Mouse (Mus musculus) hindbrain, embryonic 13.5 days (tissue): ENCODE results near the gene Slc35f1. TPM values are rescaled to one million over a fixed set of nuclear protein-coding genes. Genes with fewer than 3 reads are reported as not detected.
"Not testable (repeated sequence)": the region's sequence is repeated elsewhere in the genome, so short reads cannot be mapped to it uniquely, and the experiment has no call there.

ENCODE experiments used
- ATAC-seq: fragments of 200-750 bp; cut with Nextera tagmentation; 2 replicates; pipeline ENCODE4 v1.8.0; 2017; ENCODE audit warnings: moderate TSS enrichment; ENCODE audit not compliant: low FRiP score
- H3K27ac ChIP-seq: fragments of 300-500 bp; sonication (generic); 2 replicates; pipeline ENCODE4 v1.5.1; 2015; ENCODE audit warnings: inconsistent platforms, mild to moderate bottlenecking, moderate library complexity
- H3K27me3 ChIP-seq: fragments of 300-500 bp; sonication (generic); 2 replicates; pipeline ENCODE4 v1.6.1; 2015; ENCODE audit warnings: mild to moderate bottlenecking, inconsistent platforms
- H3K36me3 ChIP-seq: fragments of 300-500 bp; sonication (generic); 2 replicates; pipeline ENCODE4 v1.6.1; 2015; ENCODE audit warnings: mild to moderate bottlenecking, inconsistent platforms
- H3K4me1 ChIP-seq: fragments of 300-500 bp; sonication (generic); replicated peaks from 2 replicates; pipeline ENCODE4 v1.6.1; 2015; ENCODE audit warnings: inconsistent platforms
- H3K4me2 ChIP-seq: fragments of 300-500 bp; sonication (generic); 2 replicates; pipeline ENCODE4 v1.6.1; 2015; ENCODE audit warnings: inconsistent platforms, mild to moderate bottlenecking, moderate library complexity
- H3K4me3 ChIP-seq: fragments of 300-500 bp; sonication (generic); 2 replicates; pipeline ENCODE4 v1.5.1; 2015; ENCODE audit warnings: mild to moderate bottlenecking, inconsistent platforms
- H3K9ac ChIP-seq: fragments of 300-500 bp; sonication (generic); 2 replicates; pipeline ENCODE4 v1.6.1; 2015; ENCODE audit warnings: mild to moderate bottlenecking, inconsistent platforms
- H3K9me3 ChIP-seq: fragments of 300-500 bp; sonication (generic); 2 replicates; pipeline ENCODE4 v1.6.1; 2016; ENCODE audit warnings: inconsistent platforms
- WGBS: fragments of 180-500 bp; shearing (Covaris S2); methylation state at CpG from one replicate; pipeline ENCODE4 v1.1.7; 2015; 5-methylcytosine and 5-hydroxymethylcytosine counted together
- polyA plus RNA-seq: library from polyadenylated mRNA; unstranded; fragments of >200 nt; fragmentation: Nextera tagmentation; extraction: Ambion mirVana; gene quantifications from 2 replicates; pipeline ENCODE4 v1.2.1, GENCODE M21; 2015

Gene Slc35f1
- polyA plus RNA-seq, 1 experiment from 2014 or later = 31.6 TPM

DNA sequence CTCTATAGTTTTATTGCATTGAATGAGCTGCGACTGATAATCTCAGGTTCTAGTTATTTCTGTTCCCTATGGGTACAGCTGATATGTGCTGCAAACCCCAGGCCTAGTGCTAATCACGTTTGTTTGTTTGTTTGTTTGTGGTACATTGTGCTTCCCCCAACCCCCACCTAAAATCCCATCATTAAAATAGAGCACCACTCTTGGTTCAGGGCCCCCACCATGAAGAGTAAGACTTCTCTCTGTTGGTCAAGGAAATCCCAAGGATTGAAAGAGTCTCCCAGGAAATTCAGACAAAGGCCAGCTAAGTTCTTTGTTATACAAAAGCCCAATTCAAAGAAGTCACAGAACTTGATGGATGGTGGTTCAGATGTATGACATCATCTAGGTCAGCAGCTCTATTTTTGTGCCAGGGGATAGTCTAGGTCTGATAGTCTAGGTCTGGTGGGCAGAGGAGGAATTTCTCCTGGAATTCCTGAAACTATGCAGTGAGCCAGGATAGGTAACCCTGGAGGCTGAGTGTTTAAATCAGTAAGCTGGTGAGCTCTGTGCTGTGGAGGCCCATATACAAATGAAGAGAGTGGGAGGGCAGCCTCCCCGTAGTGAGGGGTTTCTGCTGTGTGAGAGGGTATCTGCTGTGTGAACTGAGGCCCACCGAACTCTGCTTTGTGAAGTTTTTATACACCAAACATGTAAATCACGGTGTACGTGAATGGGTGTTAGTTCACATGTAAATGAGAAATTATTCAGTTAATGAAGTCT, 187.1 kb downstream of the Slc35f1 start:
- Histone ChIP-seq H3K27ac (peak overlapping the region; percentile 46), H3K4me1 (peaks cover 20% of the 10 kb centered on the region), H3K9ac (no peak overlapping the region), H3K4me2 (no peak overlapping the region), H3K27me3 (no peaks in the 10 kb centered on the region), H3K9me3 (no peaks in the 10 kb centered on the region), H3K4me3 (no peak overlapping the region), H3K36me3 (no peaks in the 10 kb centered on the region)
- WGBS = 28% methylated on average over 6 of the region's 6 CpGs
- peak; percentile 56 for ATAC-seq

DNA sequence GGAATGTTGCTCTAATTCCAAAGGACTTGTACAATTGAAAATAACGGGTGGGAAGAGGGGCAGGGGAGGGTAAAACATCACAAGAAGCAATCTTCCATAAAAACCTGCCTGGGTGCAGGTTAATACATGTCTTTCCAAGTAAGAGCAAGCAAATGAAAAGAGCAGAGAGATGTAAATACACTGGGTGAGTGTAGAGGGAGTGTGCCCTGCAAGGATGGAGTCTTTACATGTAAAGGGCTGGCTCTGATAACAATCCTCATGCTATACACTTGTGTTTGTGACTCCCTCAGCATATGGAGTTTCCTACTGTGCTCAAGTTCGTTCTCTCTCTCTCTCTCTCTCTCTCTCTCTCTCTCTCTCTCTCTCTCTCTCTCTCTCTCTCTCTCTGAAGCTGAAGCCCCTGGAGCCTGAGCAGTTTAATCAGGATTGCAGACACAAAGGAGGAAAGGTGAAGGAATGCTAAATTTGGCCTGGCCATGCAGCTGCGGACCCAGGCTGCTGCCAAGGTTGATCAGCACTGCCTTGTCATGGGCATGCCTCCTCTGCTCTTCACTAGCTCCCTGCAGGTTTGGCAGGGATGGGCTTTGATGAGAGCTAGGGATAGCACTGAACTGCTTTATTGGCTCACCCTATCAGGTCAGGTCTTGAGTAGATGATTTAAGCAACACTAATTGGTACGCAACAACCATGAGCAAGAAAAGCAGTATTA, 187.9 kb downstream of the Slc35f1 start:
- Histone ChIP-seq H3K27ac (peak overlapping the region; percentile 18), H3K4me1 (peaks cover 20% of the 10 kb centered on the region)
- 38% methylated on average over 4 of the region's 4 CpGs for WGBS

DNA sequence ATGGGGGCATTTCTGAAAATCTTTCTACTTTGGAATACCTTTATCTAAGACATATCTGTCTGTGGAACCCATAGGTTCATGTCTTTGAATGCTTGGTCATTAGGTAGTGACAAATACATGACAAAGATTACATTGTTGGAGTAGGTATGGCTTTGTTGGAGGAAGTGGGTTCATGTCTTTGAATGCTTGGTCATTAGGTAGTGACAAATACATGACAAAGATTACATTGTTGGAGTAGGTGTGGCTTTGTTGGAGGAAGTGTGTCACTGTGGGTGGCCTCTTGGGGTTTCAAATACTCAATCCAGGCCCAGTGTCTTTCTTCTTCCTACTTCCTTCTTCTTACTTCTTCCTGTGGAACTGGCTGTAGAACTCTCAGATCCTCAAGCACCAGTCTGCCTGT, 206.4 kb downstream of the Slc35f1 start:
- H3K9me3 ChIP-seq, H3K4me3 ChIP-seq, H3K4me1 ChIP-seq, H3K4me2 ChIP-seq, H3K27me3 ChIP-seq, ATAC-seq, H3K36me3 ChIP-seq, H3K27ac ChIP-seq, H3K9ac ChIP-seq: not testable (repeated sequence)

More for the DNA sequence above, 187.9 kb downstream of the Slc35f1 start:
- Histone ChIP-seq H3K4me3 (no peak overlapping the region), H3K4me2 (no peak overlapping the region), H3K9me3 (no peaks in the 10 kb centered on the region), H3K27me3 (no peaks in the 10 kb centered on the region), H3K36me3 (no peaks in the 10 kb centered on the region), H3K9ac (no peak overlapping the region)
- peak; percentile 44 for ATAC-seq

DNA sequence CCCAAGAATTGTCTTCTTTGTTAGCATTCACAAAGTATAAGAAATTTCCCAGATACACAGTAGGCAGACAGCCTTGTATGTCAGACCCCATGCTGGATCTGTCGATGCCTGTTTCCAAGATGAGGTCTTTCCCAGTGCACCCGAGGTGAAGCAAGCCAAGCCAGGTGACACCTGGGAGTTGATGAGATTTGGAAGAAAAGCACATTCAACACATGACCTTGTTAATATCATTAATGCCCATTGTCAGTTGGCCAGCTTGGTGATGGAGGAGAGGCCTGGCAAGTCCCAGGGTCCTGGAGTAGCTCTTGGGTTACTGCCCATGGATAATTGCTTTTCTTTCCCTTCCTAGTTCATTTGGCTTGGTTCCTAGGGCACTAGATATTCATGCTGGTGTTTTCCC, 214.6 kb downstream of the Slc35f1 start:
- Histone ChIP-seq H3K27me3 (no peaks in the 10 kb centered on the region), H3K4me2 (no peak overlapping the region), H3K4me3 (no peak overlapping the region), H3K36me3 (no peaks in the 10 kb centered on the region), H3K27ac (no peak overlapping the region), H3K9ac (no peak overlapping the region), H3K4me1 (no peaks in the 10 kb centered on the region), H3K9me3 (no peaks in the 10 kb centered on the region)
- no peak; the same call in 1 of the 2 replicates for ATAC-seq
- WGBS = 71% methylated on average over 2 of the region's 2 CpGs

DNA sequence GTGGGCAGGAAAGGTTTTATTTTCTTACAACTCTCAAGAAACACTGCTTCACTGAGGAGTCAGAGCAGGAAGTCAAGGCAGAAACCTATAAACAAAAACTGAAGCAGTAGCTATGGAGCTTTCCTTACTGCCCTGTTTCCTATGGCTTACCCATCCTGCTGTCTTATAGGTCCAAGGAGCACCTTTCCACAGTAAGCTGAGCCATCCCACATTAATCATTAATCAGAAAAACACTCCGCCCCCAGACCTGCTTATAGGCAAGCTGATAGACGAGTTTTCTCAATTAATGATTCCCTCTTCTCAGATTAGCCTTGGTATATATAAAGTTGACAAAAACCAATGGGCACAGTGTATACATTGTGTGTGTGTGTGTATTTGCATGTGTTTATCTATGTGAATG, 221.4 kb downstream of the Slc35f1 start:
- H3K4me2 ChIP-seq = no peak overlapping the region
- 76% methylated on average over 2 of the region's 2 CpGs for WGBS

DNA sequence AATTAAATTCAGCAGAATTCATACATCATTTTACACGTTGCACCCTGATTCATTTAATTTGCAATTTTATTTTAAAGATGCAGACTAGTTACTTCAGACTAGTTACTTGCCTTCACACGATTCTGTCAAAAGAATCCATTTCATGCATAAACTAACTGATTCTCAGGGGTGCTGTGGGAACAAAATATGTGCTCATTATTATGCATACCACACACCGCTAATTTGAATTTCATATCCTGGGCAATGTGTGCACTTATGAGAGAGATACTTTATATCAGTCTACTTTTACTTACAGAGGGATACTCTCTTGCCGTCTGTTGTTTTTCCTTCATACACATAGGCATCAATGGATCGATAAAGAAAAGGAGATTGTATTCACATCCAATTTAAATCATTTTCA, 228.4 kb downstream of the Slc35f1 start:
- Histone ChIP-seq H3K4me1 (peaks cover 6% of the 10 kb centered on the region; the same call in 1 of the 2 replicates), H3K4me2 (no peak overlapping the region), H3K4me3 (no peak overlapping the region), H3K36me3 (no peaks in the 10 kb centered on the region), H3K9ac (no peak overlapping the region), H3K27me3 (no peaks in the 10 kb centered on the region), H3K9me3 (no peaks in the 10 kb centered on the region), H3K27ac (no peak overlapping the region)
- WGBS = 46% methylated on average over 5 of the region's 5 CpGs
- ATAC-seq = 0 out of 2 replicates have a peak, but pooled peaks have one; percentile 49

More for the DNA sequence above, 221.4 kb downstream of the Slc35f1 start:
- Histone ChIP-seq H3K27me3 (no peaks in the 10 kb centered on the region), H3K4me3 (no peak overlapping the region), H3K4me1 (no peaks in the 10 kb centered on the region), H3K9me3 (no peaks in the 10 kb centered on the region), H3K36me3 (no peaks in the 10 kb centered on the region), H3K9ac (no peak overlapping the region), H3K27ac (no peak overlapping the region)
- no peak for ATAC-seq

DNA sequence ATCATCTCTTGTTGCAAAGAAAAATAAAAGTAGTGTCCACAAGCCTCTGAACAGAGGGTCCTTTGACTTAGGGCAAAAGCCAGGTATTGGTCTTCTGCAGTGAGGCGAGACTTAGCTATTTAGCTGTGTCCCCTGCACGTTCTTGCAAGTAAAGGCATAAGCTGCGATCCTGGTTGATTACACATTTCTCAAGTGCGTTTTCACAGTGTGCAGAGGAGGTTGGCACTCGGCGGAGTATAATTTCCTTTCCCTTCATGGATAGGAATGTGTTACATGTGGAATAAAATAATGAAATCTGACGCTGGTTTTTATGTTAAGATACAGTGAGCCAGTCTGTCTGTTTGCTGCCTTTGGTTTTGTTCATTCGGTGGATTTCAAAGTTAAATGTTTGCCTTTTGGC, 232.8 kb downstream of the Slc35f1 start:
- no peak overlapping the region for H3K9ac ChIP-seq
- H3K27me3 ChIP-seq = no peaks in the 10 kb centered on the region
- H3K36me3 ChIP-seq = no peaks in the 10 kb centered on the region
- WGBS = 80% methylated on average over 8 of the region's 8 CpGs
- no peak for ATAC-seq
- H3K4me3 ChIP-seq = no peak overlapping the region
- H3K4me2 ChIP-seq = no peak overlapping the region
- no peaks in the 10 kb centered on the region for H3K9me3 ChIP-seq
- H3K27ac ChIP-seq = no peak overlapping the region
- peaks cover 3% of the 10 kb centered on the region; the same call in 1 of the 2 replicates for H3K4me1 ChIP-seq

DNA sequence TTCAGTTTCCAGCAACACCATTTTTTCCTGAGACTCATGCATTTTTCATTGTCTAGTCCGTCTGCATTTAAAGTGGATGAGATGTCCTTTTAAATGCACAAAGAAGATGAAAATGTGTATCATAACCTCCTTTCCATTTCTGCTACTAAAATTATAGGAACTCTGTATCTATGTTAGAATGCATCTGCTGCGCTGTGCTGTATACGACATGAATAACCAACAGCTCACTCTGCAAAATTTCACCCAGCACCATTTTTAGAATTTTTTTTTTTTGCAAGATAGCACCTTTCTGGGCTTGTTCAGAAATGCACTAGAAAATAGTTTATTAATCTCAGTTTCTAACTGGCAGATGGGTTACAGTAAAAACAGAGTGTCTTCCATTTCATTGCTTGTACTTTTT, 236.0 kb downstream of the Slc35f1 start:
- H3K4me2 ChIP-seq = no peak overlapping the region
- no peaks in the 10 kb centered on the region for H3K4me1 ChIP-seq
- H3K27me3 ChIP-seq = no peaks in the 10 kb centered on the region
- no peaks in the 10 kb centered on the region for H3K36me3 ChIP-seq
- no peak overlapping the region for H3K4me3 ChIP-seq
- no peaks in the 10 kb centered on the region for H3K9me3 ChIP-seq
- no peak overlapping the region for H3K9ac ChIP-seq
- WGBS = 72% methylated on average over 3 of the region's 3 CpGs
- no peak for ATAC-seq
- no peak overlapping the region for H3K27ac ChIP-seq

DNA sequence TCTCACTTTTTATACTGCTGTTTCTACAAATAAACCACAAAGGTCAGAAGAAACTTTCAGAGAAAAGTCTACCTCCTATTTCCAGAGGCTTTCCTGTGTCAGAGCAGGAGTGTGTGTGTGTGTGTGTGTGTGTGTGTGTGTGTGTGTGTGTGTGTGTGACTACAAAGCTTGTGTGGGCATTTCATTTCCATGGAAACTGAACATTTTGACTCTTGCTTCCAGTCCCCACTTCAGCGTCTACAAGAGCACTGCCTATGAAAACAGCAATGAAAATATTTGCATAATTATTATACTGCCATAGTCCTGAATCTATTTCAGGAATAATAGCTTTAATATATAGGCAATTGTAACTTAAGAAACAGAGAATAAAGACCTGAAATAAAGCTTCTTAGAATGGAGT, 241.8 kb downstream of the Slc35f1 start:
- no peaks in the 10 kb centered on the region for H3K27me3 ChIP-seq
- no peak overlapping the region for H3K9ac ChIP-seq
- no peak overlapping the region for H3K4me2 ChIP-seq
- H3K27ac ChIP-seq = no peak overlapping the region
- H3K36me3 ChIP-seq = no peaks in the 10 kb centered on the region
- ATAC-seq = no peak
- H3K4me3 ChIP-seq = no peak overlapping the region
- 35% methylated on average over 1 of the region's 1 CpGs for WGBS
- H3K9me3 ChIP-seq = no peaks in the 10 kb centered on the region
- no peaks in the 10 kb centered on the region for H3K4me1 ChIP-seq

DNA sequence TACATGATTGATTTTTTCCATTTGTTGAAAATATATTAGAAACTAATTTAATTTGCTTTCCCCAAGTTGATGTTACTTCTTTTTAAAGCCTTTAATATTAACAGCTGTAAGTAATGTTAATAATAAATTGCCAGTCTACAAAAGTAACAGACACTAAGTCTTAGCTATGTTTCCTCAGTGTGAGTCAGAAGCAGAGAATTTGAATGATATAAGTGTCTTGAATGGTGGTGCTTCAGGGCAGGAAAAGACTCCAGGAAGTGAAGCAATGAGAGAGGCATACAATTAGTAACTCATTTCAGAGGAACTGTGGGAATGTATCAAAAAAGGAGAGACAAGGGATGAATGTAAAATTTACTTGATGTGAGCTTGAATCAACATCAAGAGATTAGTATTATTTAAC, 244.3 kb downstream of the Slc35f1 start:
- H3K9me3 ChIP-seq = no peaks in the 10 kb centered on the region
- ATAC-seq = no peak
- H3K4me1 ChIP-seq = no peaks in the 10 kb centered on the region
- H3K27ac ChIP-seq = no peak overlapping the region
- H3K36me3 ChIP-seq = no peaks in the 10 kb centered on the region
- no peak overlapping the region for H3K4me3 ChIP-seq
- H3K9ac ChIP-seq = no peak overlapping the region
- H3K4me2 ChIP-seq = no peak overlapping the region
- H3K27me3 ChIP-seq = no peaks in the 10 kb centered on the region

DNA sequence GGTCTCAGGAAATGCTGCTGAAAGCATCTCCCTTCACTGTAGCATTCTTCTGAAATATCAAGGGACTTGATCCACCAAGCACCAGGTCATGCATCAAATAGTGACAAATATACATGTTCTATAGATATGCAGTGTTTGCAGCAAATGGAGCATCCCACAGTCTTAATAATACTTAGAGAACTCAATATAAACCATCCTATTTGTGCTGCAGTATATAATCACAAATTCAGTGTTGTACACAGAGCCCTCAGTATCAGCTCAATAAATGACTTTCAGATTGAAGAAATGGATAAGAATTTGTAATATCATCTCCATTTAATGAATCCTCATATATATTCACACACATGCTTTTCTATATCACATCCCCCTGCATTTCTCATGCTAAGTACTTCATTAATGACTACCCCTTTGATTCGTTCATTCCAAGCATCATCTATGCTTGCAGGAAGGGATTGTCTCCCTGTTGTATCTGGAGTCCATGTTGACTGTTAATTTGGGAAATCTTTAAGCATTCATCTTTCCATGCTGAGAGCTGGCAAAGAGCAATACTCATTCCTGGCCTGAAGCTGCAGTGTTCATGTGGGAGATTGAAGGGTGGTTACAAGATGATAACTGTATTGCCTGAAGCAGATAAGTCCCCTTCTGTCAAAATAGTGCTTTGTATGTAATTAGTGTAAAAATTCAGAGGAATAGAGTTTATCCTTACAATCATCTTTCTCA, 249.9 kb downstream of the Slc35f1 start:
- no peak overlapping the region for H3K4me2 ChIP-seq
- peak; percentile 86 for ATAC-seq
- H3K4me3 ChIP-seq = no peak overlapping the region
- no peak overlapping the region for H3K9ac ChIP-seq
- H3K4me1 ChIP-seq = peaks cover 11% of the 10 kb centered on the region
- no peaks in the 10 kb centered on the region for H3K36me3 ChIP-seq
- 55% methylated on average over 1 of the region's 1 CpGs for WGBS
- H3K27ac ChIP-seq = peak overlapping the region; percentile 72
- H3K27me3 ChIP-seq = no peaks in the 10 kb centered on the region
- H3K9me3 ChIP-seq = no peaks in the 10 kb centered on the region

DNA sequence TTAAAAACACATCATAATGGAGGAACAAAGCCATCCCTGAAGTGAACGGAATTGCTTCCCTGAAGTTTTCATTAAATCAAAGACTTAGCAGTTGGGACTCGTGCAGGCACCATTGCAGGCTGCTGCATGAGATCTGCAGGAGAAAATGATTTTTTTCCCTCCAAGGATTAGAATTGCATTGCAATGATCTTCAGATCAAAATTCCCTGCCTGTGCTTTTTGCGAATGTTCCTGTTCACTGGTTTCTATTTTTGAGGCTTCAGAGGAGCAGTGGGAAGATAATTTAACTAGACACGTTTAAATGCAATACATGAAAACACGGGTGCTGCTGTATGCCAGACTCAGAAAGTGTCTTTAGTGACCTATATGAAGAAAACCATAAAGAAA, 250.5 kb downstream of the Slc35f1 start:
- Histone ChIP-seq H3K27me3 (no peaks in the 10 kb centered on the region), H3K27ac (peak overlapping the region; percentile 72), H3K4me3 (no peak overlapping the region), H3K9me3 (no peaks in the 10 kb centered on the region), H3K4me1 (peaks cover 11% of the 10 kb centered on the region), H3K36me3 (no peaks in the 10 kb centered on the region), H3K4me2 (no peak overlapping the region), H3K9ac (no peak overlapping the region)
- WGBS = 57% methylated on average over 5 of the region's 5 CpGs
- peak; percentile 79 for ATAC-seq
